Mouse (Mus musculus) thymus, adult 2 months (tissue): ENCODE measurements at regions not wholly inside any gene's neighbourhood (a gene's known extent, or its start where the extent isn't known, plus 50 kb on each side); places are given as distances from the start of the nearest gene placed in this dataset.

ENCODE experiments used
- DNase-seq: peaks from one replicate; pipeline ENCODE4 v3.0.0; 2021
- H3K27ac ChIP-seq: fragments of 200-500 bp; 2 replicates; pipeline ENCODE4 v1.5.1; 2012; ENCODE audit warnings: low read length, control low read depth; ENCODE audit not compliant: control insufficient read depth, insufficient read depth
- H3K27me3 ChIP-seq: fragments of 200-500 bp; 2 replicates; pipeline ENCODE4 v1.6.1; 2012; ENCODE audit warnings: mild to moderate bottlenecking, low read length, moderate library complexity, mixed read lengths; ENCODE audit not compliant: control insufficient read depth, insufficient read depth
- H3K36me3 ChIP-seq: fragments of 200-500 bp; 2 replicates; pipeline ENCODE4 v1.6.1; 2012; ENCODE audit warnings: mild to moderate bottlenecking, low read length, moderate library complexity; ENCODE audit not compliant: control insufficient read depth, insufficient read depth
- H3K4me1 ChIP-seq: fragments of 200-500 bp; replicated peaks from 2 replicates; pipeline ENCODE4 v1.6.1; 2012; ENCODE audit warnings: low read length; ENCODE audit not compliant: control insufficient read depth, insufficient read depth
- H3K4me3 ChIP-seq: fragments of 200-500 bp; 2 replicates; pipeline ENCODE4 v1.5.1; 2012; ENCODE audit warnings: mild to moderate bottlenecking, low read length, control low read depth, moderate library complexity; ENCODE audit not compliant: control insufficient read depth, insufficient read depth
- CTCF ChIP-seq: fragments of 200-500 bp; IDR thresholded peaks from 2 replicates; pipeline ENCODE4 v1.5.1; 2012; ENCODE audit warnings: mild to moderate bottlenecking, control low read depth, low read length, moderate library complexity, borderline replicate concordance; ENCODE audit not compliant: control insufficient read depth, poor library complexity, insufficient read depth; ENCODE audit errors: extremely low read depth
- POLR2A ChIP-seq: fragments of 200-500 bp; IDR thresholded peaks from 2 replicates; pipeline ENCODE4 v1.6.1; 2012; ENCODE audit warnings: mild to moderate bottlenecking, low read length, control low read depth, moderate library complexity; ENCODE audit not compliant: control insufficient read depth, poor library complexity, insufficient read depth; ENCODE audit errors: extremely low read depth
- WGBS: fragments of 180-500 bp; shearing (Covaris S2); methylation state at CpG from one replicate; pipeline ENCODE4 v1.1.7; 2018; 5-methylcytosine and 5-hydroxymethylcytosine counted together

DNA sequence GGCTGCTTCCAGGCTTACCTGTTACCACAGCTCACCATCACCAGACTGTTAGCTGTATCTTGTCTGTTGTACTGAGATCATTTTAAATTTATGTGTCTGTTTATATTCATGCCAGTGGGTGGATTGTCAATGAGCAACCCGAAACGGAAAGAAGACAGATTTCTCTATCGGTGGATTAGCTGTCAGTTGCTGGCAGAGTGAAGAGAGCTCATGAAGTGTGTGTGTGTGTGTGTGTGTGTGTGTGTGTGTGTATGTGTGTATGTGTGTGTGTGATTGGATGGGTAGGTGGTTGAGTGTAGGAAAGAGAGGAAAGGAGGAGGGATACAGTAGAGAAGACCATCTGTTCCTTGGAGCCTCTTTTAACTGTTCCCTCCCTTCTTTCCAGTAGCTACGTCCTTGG, 223.3 kb upstream of the Gm10131 start:
- WGBS = 97% methylated on average over 4 of the region's 4 CpGs
- no peak overlapping the region for H3K4me3 ChIP-seq
- no peaks in the 10 kb centered on the region for H3K36me3 ChIP-seq
- H3K4me1 ChIP-seq = 0 out of 2 replicates have a peak, but pooled peaks cover 2% of the 10 kb centered on the region
- H3K27ac ChIP-seq = no peak overlapping the region
- no peak for DNase-seq
- no peaks in the 10 kb centered on the region for H3K27me3 ChIP-seq
- no peak for TF ChIP-seq CTCF
- TF ChIP-seq POLR2A = no peak

DNA sequence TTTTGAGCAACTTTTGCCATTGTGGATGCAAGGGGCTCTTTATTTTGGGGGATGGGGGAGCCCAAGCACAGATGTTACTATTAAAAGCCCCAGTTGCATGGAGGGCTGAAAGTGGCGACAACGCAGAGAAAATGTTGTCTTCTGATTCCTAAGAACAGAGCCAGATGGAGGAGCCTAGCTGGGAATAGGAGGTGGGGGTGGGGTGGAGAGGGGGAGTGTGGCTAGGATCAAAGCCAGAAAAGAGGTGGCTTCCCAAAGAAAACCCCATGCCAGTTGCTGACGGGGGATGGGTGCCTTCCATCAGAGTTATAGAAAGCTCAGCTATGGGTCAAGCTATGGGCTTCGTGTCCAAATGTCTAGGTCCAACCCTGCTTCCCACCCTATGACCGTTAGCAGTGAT, 220.1 kb upstream of the Gm10131 start:
- Histone ChIP-seq H3K4me1 (0 out of 2 replicates have a peak, but pooled peaks cover 2% of the 10 kb centered on the region), H3K4me3 (no peak overlapping the region), H3K27ac (no peak overlapping the region), H3K36me3 (no peaks in the 10 kb centered on the region), H3K27me3 (no peaks in the 10 kb centered on the region)
- 92% methylated on average over 5 of the region's 5 CpGs for WGBS
- TF ChIP-seq POLR2A (no peak), CTCF (no peak)
- DNase-seq = no peak

GRCm38 (mm10) chr8:34326614-34326965, 215.1 kb upstream of the Gm10131 start:
- no peak for DNase-seq
- WGBS = 62% methylated on average over 15 of the region's 15 CpGs
- no peak overlapping the region for H3K4me3 ChIP-seq
- no peaks in the 10 kb centered on the region for H3K36me3 ChIP-seq
- H3K27ac ChIP-seq = no peak overlapping the region
- 0 out of 2 replicates have a peak, but pooled peaks cover 4% of the 10 kb centered on the region for H3K4me1 ChIP-seq
- no peaks in the 10 kb centered on the region for H3K27me3 ChIP-seq
- TF ChIP-seq CTCF (no peak), POLR2A (no peak)

- H3K27ac ChIP-seq = no peak overlapping the region
- H3K4me3 ChIP-seq = no peak overlapping the region
- DNase-seq = no peak
- 0 out of 2 replicates have a peak, but pooled peaks cover 4% of the 10 kb centered on the region for H3K4me1 ChIP-seq
- WGBS = 36% methylated on average over 14 of the region's 17 CpGs
- no peaks in the 10 kb centered on the region for H3K36me3 ChIP-seq
- no peaks in the 10 kb centered on the region for H3K27me3 ChIP-seq
- TF ChIP-seq POLR2A = no peak
Measured at GRCm38 (mm10) chr8:34325841-34326613, 214.5 kb upstream of the Gm10131 start.

DNA sequence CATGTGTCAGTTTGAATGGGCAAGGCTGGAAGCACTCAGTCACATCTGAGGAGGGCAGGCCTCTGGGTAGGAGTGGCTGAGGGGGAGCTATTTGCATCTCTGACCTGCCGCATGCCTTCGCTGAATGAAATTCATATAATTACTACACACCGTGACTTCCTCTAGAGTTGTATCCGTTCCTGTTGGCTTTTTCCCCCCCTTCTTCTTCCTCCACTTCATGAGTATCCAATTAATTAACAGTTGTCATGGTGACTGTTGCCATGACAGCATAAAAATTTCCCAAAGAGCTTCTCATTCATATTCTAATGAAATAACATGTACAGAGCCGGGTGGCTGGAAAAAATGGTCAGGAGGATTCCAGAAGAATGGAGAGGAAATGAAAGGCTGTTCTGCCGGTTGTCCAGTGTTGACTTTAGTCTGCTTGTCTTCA, 208.6 kb upstream of the Gm10131 start:
- Histone ChIP-seq H3K27ac (no peak overlapping the region), H3K36me3 (no peaks in the 10 kb centered on the region), H3K4me3 (no peak overlapping the region), H3K4me1 (peaks cover 6% of the 10 kb centered on the region), H3K27me3 (no peaks in the 10 kb centered on the region)
- TF ChIP-seq CTCF = no peak
- 92% methylated on average over 6 of the region's 6 CpGs for WGBS
- no peak for DNase-seq

DNA sequence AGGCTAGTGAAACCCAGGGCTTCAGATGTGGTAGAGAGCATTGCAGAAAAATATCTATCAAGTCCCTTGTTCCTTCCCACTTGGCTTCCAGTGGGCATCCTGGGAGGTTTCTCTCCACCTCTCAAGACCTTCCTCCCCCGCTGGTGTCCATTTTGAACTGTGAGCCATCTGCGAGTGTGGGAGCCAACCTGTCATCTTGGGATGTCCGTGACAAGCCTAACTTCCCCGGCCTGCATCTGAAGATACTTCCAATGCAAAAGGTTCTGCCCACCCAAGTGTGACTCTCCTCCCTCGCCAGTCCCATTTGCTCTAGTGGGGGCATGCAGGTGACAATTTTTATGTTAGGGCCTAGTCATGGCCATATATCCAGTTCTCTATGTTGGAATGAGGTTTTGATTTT, 208.2 kb upstream of the Gm10131 start:
- DNase-seq = no peak
- peaks cover 7% of the 10 kb centered on the region for H3K4me1 ChIP-seq
- WGBS = 95% methylated on average over 5 of the region's 5 CpGs
- H3K4me3 ChIP-seq = no peak overlapping the region
- H3K36me3 ChIP-seq = no peaks in the 10 kb centered on the region
- no peak for TF ChIP-seq POLR2A
- TF ChIP-seq CTCF = no peak
- no peaks in the 10 kb centered on the region for H3K27me3 ChIP-seq
- H3K27ac ChIP-seq = no peak overlapping the region

GRCm38 (mm10) chr8:34315233-34315632, 203.7 kb upstream of the Gm10131 start:
- H3K4me1 ChIP-seq = peaks cover 7% of the 10 kb centered on the region
- no peak overlapping the region for H3K4me3 ChIP-seq

More at GRCm38 (mm10) chr8:34315233-34315632, 203.7 kb upstream of the Gm10131 start:
- H3K36me3 ChIP-seq = no peaks in the 10 kb centered on the region
- no peak for DNase-seq
- H3K27ac ChIP-seq = no peak overlapping the region
- TF ChIP-seq POLR2A (no peak), CTCF (no peak)
- no peaks in the 10 kb centered on the region for H3K27me3 ChIP-seq
